Mouse (Mus musculus) small intestine, adult 2 months (tissue): Measurements from ENCODE around the gene Slc25a20. TPM values are rescaled to one million over a fixed set of nuclear protein-coding genes. Genes with fewer than 3 reads are reported as not detected.
A peak's percentile ranks its signal among the peaks of the same experiment; 100 is the strongest.

Experiments used
- H3K27ac ChIP-seq: fragments of 200-500 bp; 2 replicates; pipeline ENCODE4 v1.5.1; 2012; ENCODE audit warnings: low read depth, low read length, control low read depth, inconsistent platforms; ENCODE audit not compliant: insufficient read depth
- H3K27me3 ChIP-seq: fragments of 200-500 bp; 2 replicates; pipeline ENCODE4 v1.6.1; 2012; ENCODE audit warnings: mild to moderate bottlenecking, moderate library complexity, low read length, inconsistent platforms; ENCODE audit not compliant: control insufficient read depth, insufficient read depth
- H3K36me3 ChIP-seq: fragments of 200-500 bp; 2 replicates; pipeline ENCODE4 v1.6.1; 2012; ENCODE audit warnings: mild to moderate bottlenecking, low read length, control low read depth, inconsistent platforms; ENCODE audit not compliant: control insufficient read depth, insufficient read depth
- H3K4me1 ChIP-seq: fragments of 200-500 bp; 2 replicates; pipeline ENCODE4 v1.6.1; 2012; ENCODE audit warnings: low read length, inconsistent platforms, mixed read lengths; ENCODE audit not compliant: control insufficient read depth, insufficient read depth, insufficient read length
- H3K4me3 ChIP-seq: fragments of 200-500 bp; 2 replicates; pipeline ENCODE4 v1.5.1; 2012; ENCODE audit warnings: low read depth, mild to moderate bottlenecking, control low read depth, inconsistent platforms, low read length, moderate library complexity
- CTCF ChIP-seq: fragments of 200-500 bp; IDR thresholded peaks from 2 replicates; pipeline ENCODE4 v1.5.1; 2012; ENCODE audit warnings: low read depth, mild to moderate bottlenecking, control low read depth, inconsistent platforms, low read length, moderate library complexity, mixed read lengths; ENCODE audit not compliant: insufficient replicate concordance, insufficient read length; ENCODE audit errors: extremely low read depth
- POLR2A ChIP-seq: fragments of 200-500 bp; IDR thresholded peaks from 2 replicates; pipeline ENCODE4 v1.6.1; 2012; ENCODE audit warnings: low read depth, mild to moderate bottlenecking, control low read depth, inconsistent platforms, low read length, moderate library complexity
- WGBS: fragments of 180-500 bp; shearing (Covaris S2); methylation state at CpG from one replicate; pipeline ENCODE4 v1.1.7; 2018; 5-methylcytosine and 5-hydroxymethylcytosine counted together
- polyA plus RNA-seq: library from polyadenylated mRNA; depleted of rRNA; stranded (reverse); fragments of >200 nt; gene quantifications from 2 replicates; pipeline ENCODE4 v1.2.3, GENCODE M21; 2012

Slc25a20 gene
- polyA plus RNA-seq, 1 experiment, result 26.0 TPM

DNA sequence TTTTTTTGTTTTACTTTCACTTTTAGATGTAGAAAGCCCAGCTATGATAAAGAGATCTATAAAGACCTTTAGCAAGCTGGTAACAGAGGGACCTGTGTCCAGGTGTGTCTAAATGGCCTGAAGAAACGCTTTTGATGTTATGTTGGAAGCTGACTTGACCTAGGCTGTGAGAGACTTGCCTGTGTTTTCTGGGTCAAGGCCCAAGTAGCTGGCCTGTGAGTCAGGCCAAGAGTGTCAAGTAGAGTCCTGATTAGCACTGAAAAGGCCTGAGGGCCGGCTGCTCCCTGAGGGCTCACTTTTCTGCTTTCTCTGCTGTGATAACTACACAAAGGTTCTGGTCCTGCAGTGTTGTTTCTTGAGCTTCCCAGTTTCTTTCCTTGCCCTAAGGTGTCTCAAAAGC, 25.8 kb downstream of the Slc25a20 start:
- H3K27ac ChIP-seq, result peak overlapping the region; percentile 89
- H3K4me3 ChIP-seq, result no peak overlapping the region
- TF ChIP-seq CTCF (no peak), POLR2A (no peak)
- H3K36me3 ChIP-seq, result peaks cover 13% of the 10 kb centered on the region
- 21% methylated on average over 2 of the region's 2 CpGs for WGBS
- no peaks in the 10 kb centered on the region for H3K27me3 ChIP-seq
- H3K4me1 ChIP-seq, result peaks cover 42% of the 10 kb centered on the region

DNA sequence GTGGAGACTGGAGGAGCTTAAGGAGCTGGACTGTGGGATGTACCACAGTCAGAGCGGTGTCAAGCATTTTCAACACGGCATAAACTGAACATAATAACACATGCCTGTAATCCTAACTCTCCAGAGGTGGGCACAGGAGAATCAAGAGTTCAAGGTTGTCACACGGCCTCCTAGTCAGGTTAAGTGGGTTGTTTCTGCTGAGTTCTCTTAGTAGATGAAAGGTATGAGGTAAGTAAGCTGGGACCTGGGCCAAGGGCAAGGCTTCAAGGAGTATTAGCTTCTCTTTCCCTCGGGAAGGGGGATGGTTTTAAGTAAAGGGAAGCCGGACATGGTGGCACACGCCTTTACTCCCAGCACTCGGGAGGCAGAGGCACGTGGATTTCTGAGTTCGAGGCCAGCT, 26.6 kb downstream of the Slc25a20 start:
- no peak overlapping the region for H3K4me3 ChIP-seq
- no peaks in the 10 kb centered on the region for H3K27me3 ChIP-seq
- WGBS, result 38% methylated on average over 9 of the region's 9 CpGs
- peaks cover 42% of the 10 kb centered on the region for H3K4me1 ChIP-seq
- H3K36me3 ChIP-seq, result peaks cover 7% of the 10 kb centered on the region
- H3K27ac ChIP-seq, result peak overlapping the region; percentile 89
- no peak for TF ChIP-seq CTCF
- TF ChIP-seq POLR2A, result no peak

DNA sequence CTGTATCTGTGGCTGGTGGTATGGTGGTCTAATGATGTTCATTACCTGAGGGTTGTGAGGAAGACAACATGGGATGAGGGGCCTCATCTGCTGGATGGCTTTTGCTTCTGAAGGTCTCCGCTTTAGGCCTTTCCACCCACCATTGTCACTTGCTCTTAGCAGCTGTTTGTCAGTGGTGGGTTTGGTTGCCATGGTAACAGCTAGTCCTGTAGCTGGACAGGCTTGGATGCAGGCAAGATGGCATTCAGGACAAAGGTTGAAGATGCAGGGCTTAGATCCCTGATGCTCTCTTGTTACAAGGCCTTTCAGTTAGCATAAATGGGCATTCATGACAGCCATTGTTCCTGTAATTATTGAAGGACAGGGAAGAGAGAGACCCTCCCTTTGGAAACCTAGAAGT, 27.2 kb downstream of the Slc25a20 start, which contains the start of gene Prkar2a:
TSS of gene Prkar2a (plus strand) at position 209 of the 400 bp plus-strand sequence.
- H3K27ac ChIP-seq, result peak within 1 kb of the TSS; percentile 89
- peaks cover 5% of the 10 kb centered on the region; the same call in 1 of the 2 replicates for H3K36me3 ChIP-seq
- H3K27me3 ChIP-seq, result no peaks in the 10 kb centered on the region
- peaks cover 42% of the 10 kb centered on the region for H3K4me1 ChIP-seq
- H3K4me3 ChIP-seq, result no peak within 1 kb of the TSS
- 100% methylated on average over 1 of the region's 1 CpGs for WGBS
- TF ChIP-seq POLR2A, result no peak
- TF ChIP-seq CTCF, result no peak

DNA sequence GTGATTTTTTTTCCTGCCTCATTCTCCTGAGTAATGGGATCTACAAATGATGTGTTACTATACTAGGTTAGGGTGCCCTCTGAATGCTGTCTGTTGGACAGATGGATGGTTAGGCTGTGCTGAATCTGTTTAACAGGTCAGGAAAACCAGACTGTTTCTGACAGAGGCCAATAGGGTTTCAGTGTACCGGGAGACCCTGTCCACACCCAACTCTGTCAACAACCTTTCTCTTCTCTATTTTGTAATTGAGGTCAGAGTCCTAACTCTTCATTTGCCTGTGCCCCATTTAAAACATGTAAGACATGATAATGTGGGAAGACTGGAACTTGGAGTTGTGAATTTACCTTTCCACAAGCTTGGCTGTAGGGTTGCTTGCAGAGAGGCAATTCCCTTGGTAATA, 28.1 kb downstream of the Slc25a20 start:
- no peaks in the 10 kb centered on the region for H3K27me3 ChIP-seq
- peaks cover 42% of the 10 kb centered on the region for H3K4me1 ChIP-seq
- TF ChIP-seq POLR2A (no peak), CTCF (no peak)
- H3K36me3 ChIP-seq, result peaks cover 2% of the 10 kb centered on the region; the same call in 1 of the 2 replicates
- 37% methylated on average over 1 of the region's 1 CpGs for WGBS
- H3K4me3 ChIP-seq, result no peak overlapping the region
- peak overlapping the region; percentile 86 for H3K27ac ChIP-seq

DNA sequence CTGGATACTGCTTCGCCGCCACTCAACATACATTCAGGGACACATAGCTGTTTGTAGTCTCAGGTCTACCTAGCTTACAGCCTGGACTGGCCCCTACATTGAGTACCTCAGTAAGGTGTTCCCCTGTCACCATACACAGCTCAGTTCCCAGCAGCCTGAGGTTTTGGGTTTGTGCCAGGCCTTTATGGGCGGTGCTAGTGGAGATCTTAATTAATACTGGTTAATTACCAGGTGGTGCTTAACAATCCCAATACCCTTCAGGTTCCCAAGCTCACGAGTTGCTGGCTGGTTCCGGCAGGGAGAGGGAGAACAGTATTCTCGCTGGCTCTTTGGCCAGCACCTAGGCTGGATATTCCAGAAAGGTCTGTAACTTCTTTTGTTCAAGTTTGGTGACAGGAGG, 29.0 kb downstream of the Slc25a20 start:
- Histone ChIP-seq H3K36me3 (no peaks in the 10 kb centered on the region), H3K27me3 (no peaks in the 10 kb centered on the region), H3K4me3 (no peak overlapping the region), H3K27ac (peak overlapping the region; percentile 86), H3K4me1 (peaks cover 42% of the 10 kb centered on the region)
- TF ChIP-seq POLR2A (peak; percentile 8; the same call in 1 of the 2 replicates), CTCF (no peak)
- 55% methylated on average over 6 of the region's 6 CpGs for WGBS

DNA sequence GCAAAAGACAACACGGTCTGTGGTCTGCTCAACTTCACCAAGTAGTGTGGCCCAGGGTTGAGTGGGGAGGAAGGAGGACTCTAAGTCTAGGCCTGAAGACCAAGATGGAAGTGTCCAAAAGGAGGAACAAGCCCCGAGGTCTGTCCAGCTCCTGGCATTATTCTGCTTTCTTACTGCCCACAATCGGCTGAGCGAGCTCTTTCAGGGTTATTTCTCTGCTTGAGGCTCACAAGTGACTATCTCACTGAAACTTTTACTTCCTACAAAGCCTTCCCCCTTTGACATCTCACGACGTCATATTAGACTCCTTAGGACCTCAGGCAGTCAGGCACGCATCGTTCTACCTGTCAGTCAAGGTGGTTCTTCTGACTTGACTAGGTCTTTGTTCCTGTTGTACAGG, 29.5 kb downstream of the Slc25a20 start:
- 31% methylated on average over 8 of the region's 8 CpGs for WGBS
- TF ChIP-seq POLR2A (no peak; the same call in 1 of the 2 replicates), CTCF (no peak)
- Histone ChIP-seq H3K27ac (peak overlapping the region; percentile 86), H3K36me3 (no peaks in the 10 kb centered on the region), H3K27me3 (no peaks in the 10 kb centered on the region), H3K4me3 (no peak overlapping the region; the same call in 1 of the 2 replicates), H3K4me1 (peaks cover 40% of the 10 kb centered on the region)

DNA sequence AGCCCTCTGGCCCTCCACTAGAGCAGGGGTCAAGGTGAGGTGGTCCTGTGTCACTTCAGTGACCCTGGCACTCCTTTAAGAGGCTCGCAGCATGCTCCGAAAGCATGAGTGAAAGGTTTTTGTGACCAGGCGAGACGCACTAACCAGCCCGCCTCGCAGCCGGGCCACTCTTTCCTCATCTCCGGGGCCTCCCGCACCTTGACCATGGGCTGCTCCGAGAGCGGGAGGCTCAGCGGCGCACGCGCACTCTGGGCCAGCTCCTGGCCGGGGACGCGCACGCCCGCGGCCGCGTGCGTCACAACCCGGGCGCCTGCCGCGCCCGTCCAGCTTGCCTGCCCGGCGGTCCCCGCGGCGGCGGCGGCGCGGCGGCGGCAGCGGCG, 29.9 kb downstream of the Slc25a20 start:
- no peaks in the 10 kb centered on the region for H3K36me3 ChIP-seq
- peak overlapping the region; percentile 86 for H3K27ac ChIP-seq
- H3K4me1 ChIP-seq, result peaks cover 36% of the 10 kb centered on the region
- WGBS, result under 1% methylated on average over 42 of the region's 42 CpGs
- no peaks in the 10 kb centered on the region for H3K27me3 ChIP-seq
- H3K4me3 ChIP-seq, result peak overlapping the region; percentile 88
- TF ChIP-seq POLR2A, result peak; percentile 88
- TF ChIP-seq CTCF, result no peak
